Mouse (Mus musculus) hindbrain, embryonic 10.5 days (tissue): ENCODE measurements around the gene Rasgrp2. TPM values are rescaled to one million over a fixed set of nuclear protein-coding genes. Genes with fewer than 3 reads are reported as not detected.
A peak's percentile ranks its signal among the peaks of the same experiment; 100 is the strongest.

ENCODE experiments used
- DNase-seq: peaks from one replicate; pipeline ENCODE4 v3.0.0-alpha.2; 2017; ENCODE audit warnings: low spot score
- H3K27ac ChIP-seq: fragments of 300-500 bp; sonication (generic); 2 replicates; pipeline ENCODE4 v1.5.1; 2016; ENCODE audit warnings: mild to moderate bottlenecking, moderate library complexity
- H3K27me3 ChIP-seq: fragments of 300-500 bp; sonication (generic); 2 replicates; pipeline ENCODE4 v1.6.1; 2016; ENCODE audit warnings: mild to moderate bottlenecking; ENCODE audit not compliant: poor library complexity, insufficient read depth, severe bottlenecking
- H3K36me3 ChIP-seq: fragments of 300-500 bp; sonication (generic); 2 replicates; pipeline ENCODE4 v1.6.1; 2016; ENCODE audit warnings: mild to moderate bottlenecking, moderate library complexity
- H3K4me1 ChIP-seq: fragments of 300-500 bp; sonication (generic); replicated peaks from 2 replicates; pipeline ENCODE4 v1.6.1; 2016; ENCODE audit warnings: mild to moderate bottlenecking
- H3K4me3 ChIP-seq: fragments of 300-500 bp; sonication (generic); 2 replicates; pipeline ENCODE4 v1.5.1; 2016; ENCODE audit warnings: mild to moderate bottlenecking, moderate library complexity
- H3K9me3 ChIP-seq: fragments of 300-500 bp; sonication (generic); 2 replicates; pipeline ENCODE4 v1.6.1; 2016; ENCODE audit warnings: mild to moderate bottlenecking, moderate library complexity
- WGBS: fragments of 180-500 bp; shearing (Covaris S2); methylation state at CpG from one replicate; pipeline ENCODE4 v1.1.7; 2016; 5-methylcytosine and 5-hydroxymethylcytosine counted together
- polyA plus RNA-seq: library from polyadenylated mRNA; unstranded; fragments of >200 nt; fragmentation: Nextera tagmentation; extraction: Ambion mirVana; gene quantifications from 2 replicates; pipeline ENCODE4 v1.2.1, GENCODE M21; 2016

Rasgrp2 gene
- polyA plus RNA-seq, 1 experiment from 2014 or later, result 20.7 TPM

DNA sequence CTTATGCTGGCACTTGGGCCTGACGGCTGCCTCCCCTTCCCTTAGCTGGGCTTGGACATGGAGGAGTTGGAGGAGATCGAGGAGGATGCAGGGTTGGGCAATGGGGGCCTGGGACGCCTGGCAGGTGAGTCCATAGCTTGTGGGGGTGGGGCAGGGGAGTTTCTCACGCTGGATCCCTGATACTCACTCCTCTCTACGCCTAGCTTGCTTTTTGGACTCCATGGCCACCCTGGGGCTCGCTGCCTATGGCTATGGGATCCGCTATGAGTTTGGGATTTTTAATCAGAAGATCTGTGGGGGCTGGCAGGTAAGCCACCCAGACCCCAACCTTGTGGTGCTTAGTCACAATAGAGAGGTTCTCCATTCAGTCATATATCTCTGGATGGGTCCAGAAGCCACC lies 13.3 kb upstream of the Rasgrp2 start:
- WGBS, result 82% methylated on average over 7 of the region's 7 CpGs
- Histone ChIP-seq H3K4me1 (peaks cover 60% of the 10 kb centered on the region), H3K4me3 (no peak overlapping the region), H3K9me3 (no peaks in the 10 kb centered on the region), H3K36me3 (peaks cover 5% of the 10 kb centered on the region; the same call in 1 of the 2 replicates), H3K27ac (0 out of 2 replicates have a peak overlapping the region, but pooled peaks have one; percentile 16), H3K27me3 (peaks cover 33% of the 10 kb centered on the region; the same call in 1 of the 2 replicates)
- no peak for DNase-seq

- 0 out of 2 replicates have a peak, but pooled peaks cover under 1% of the 10 kb centered on the region for H3K36me3 ChIP-seq
- H3K27ac ChIP-seq, result 0 out of 2 replicates have a peak overlapping the region, but pooled peaks have one; percentile 16
- peaks cover 60% of the 10 kb centered on the region for H3K4me1 ChIP-seq
- no peak overlapping the region for H3K4me3 ChIP-seq
- no peak for DNase-seq
- peaks cover 33% of the 10 kb centered on the region; the same call in 1 of the 2 replicates for H3K27me3 ChIP-seq
- 64% methylated on average over 9 of the region's 9 CpGs for WGBS
- H3K9me3 ChIP-seq, result no peaks in the 10 kb centered on the region
Measured at GRCm38 (mm10) chr19:6386234-6386633, 12.9 kb upstream of the Rasgrp2 start.

- WGBS, result 88% methylated on average over 13 of the region's 13 CpGs
- H3K27me3 ChIP-seq, result peaks cover 33% of the 10 kb centered on the region; the same call in 1 of the 2 replicates
- DNase-seq, result no peak
- peaks cover 5% of the 10 kb centered on the region; the same call in 1 of the 2 replicates for H3K36me3 ChIP-seq
- H3K27ac ChIP-seq, result no peak overlapping the region
- peaks cover 56% of the 10 kb centered on the region for H3K4me1 ChIP-seq
- no peak overlapping the region for H3K4me3 ChIP-seq
- H3K9me3 ChIP-seq, result no peaks in the 10 kb centered on the region
Measured at GRCm38 (mm10) chr19:6388006-6388405, 11.1 kb upstream of the Rasgrp2 start.

DNA sequence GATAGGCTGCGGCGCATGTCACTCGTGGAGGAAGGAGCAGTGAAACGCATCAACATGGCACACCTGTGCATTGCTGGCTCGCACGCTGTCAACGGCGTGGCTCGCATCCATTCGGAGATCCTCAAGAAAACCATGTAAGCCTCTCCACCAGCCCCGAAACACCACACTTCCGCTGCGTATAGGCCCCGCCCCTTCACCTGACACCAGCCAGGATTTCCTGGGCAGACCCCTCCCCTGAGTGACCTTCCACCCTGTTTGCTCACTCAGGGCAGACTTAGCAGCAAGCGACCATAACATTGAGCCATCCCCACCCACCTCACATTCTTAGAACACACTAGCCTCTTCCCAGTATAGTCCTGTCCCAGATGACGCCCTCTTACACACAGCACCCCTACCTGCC lies 9.3 kb upstream of the Rasgrp2 start:
- H3K4me1 ChIP-seq, result peaks cover 39% of the 10 kb centered on the region
- H3K9me3 ChIP-seq, result no peaks in the 10 kb centered on the region
- WGBS, result 4% methylated on average over 16 of the region's 16 CpGs
- H3K27me3 ChIP-seq, result peaks cover 33% of the 10 kb centered on the region; the same call in 1 of the 2 replicates
- DNase-seq, result no peak
- peaks cover 5% of the 10 kb centered on the region; the same call in 1 of the 2 replicates for H3K36me3 ChIP-seq
- peak overlapping the region; percentile 46 for H3K4me3 ChIP-seq
- no peak overlapping the region for H3K27ac ChIP-seq

- no peak for DNase-seq
- WGBS, result 62% methylated on average over 6 of the region's 6 CpGs
- no peaks in the 10 kb centered on the region for H3K9me3 ChIP-seq
- no peak overlapping the region for H3K27ac ChIP-seq
- peaks cover 5% of the 10 kb centered on the region; the same call in 1 of the 2 replicates for H3K36me3 ChIP-seq
- H3K4me3 ChIP-seq, result no peak overlapping the region
- H3K27me3 ChIP-seq, result peaks cover 33% of the 10 kb centered on the region; the same call in 1 of the 2 replicates
- peaks cover 34% of the 10 kb centered on the region for H3K4me1 ChIP-seq
Measured at GRCm38 (mm10) chr19:6390251-6390650, 8.9 kb upstream of the Rasgrp2 start.

GRCm38 (mm10) chr19:6392743-6393393 lies 6.3 kb upstream of the Rasgrp2 start:
- Histone ChIP-seq H3K36me3 (peaks cover 5% of the 10 kb centered on the region; the same call in 1 of the 2 replicates), H3K27me3 (peaks cover 37% of the 10 kb centered on the region), H3K4me1 (peaks cover 21% of the 10 kb centered on the region), H3K9me3 (no peaks in the 10 kb centered on the region), H3K27ac (no peak overlapping the region), H3K4me3 (no peak overlapping the region)
- WGBS, result 94% methylated on average over 14 of the region's 14 CpGs
- DNase-seq, result no peak

GRCm38 (mm10) chr19:6393637-6394036 lies 5.5 kb upstream of the Rasgrp2 start:
- H3K9me3 ChIP-seq, result no peaks in the 10 kb centered on the region
- 90% methylated on average over 16 of the region's 16 CpGs for WGBS
- no peak overlapping the region for H3K4me3 ChIP-seq
- no peak overlapping the region for H3K27ac ChIP-seq
- peaks cover 29% of the 10 kb centered on the region for H3K4me1 ChIP-seq
- peaks cover 37% of the 10 kb centered on the region for H3K27me3 ChIP-seq
- no peak for DNase-seq
- peaks cover 5% of the 10 kb centered on the region; the same call in 1 of the 2 replicates for H3K36me3 ChIP-seq

DNA sequence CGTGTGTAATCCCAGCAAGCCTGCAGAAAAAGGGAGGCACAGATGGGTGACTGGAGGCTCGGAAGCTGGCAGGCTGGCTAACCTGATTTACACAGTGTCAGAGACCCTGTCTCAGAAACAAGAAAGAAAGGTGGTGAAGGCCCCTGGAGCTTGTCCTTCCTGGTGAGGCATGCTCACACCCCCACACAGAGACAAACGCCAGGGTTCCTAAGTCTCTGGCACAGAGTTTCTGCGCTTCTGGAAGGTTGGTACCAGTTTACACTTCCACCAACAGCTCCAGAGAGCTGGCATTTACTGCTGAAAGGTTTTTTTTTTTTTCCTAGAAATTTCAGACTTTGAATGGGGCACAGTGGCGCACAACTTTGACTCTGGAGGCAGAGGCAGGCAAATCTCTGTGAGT lies 2.9 kb upstream of the Rasgrp2 start:
- Histone ChIP-seq H3K36me3 (peaks cover 5% of the 10 kb centered on the region; the same call in 1 of the 2 replicates), H3K27ac (no peak overlapping the region), H3K4me3 (no peak overlapping the region), H3K9me3 (no peaks in the 10 kb centered on the region), H3K27me3 (peaks cover 50% of the 10 kb centered on the region), H3K4me1 (peaks cover 36% of the 10 kb centered on the region)
- WGBS, result 90% methylated on average over 5 of the region's 5 CpGs
- DNase-seq, result no peak

DNA sequence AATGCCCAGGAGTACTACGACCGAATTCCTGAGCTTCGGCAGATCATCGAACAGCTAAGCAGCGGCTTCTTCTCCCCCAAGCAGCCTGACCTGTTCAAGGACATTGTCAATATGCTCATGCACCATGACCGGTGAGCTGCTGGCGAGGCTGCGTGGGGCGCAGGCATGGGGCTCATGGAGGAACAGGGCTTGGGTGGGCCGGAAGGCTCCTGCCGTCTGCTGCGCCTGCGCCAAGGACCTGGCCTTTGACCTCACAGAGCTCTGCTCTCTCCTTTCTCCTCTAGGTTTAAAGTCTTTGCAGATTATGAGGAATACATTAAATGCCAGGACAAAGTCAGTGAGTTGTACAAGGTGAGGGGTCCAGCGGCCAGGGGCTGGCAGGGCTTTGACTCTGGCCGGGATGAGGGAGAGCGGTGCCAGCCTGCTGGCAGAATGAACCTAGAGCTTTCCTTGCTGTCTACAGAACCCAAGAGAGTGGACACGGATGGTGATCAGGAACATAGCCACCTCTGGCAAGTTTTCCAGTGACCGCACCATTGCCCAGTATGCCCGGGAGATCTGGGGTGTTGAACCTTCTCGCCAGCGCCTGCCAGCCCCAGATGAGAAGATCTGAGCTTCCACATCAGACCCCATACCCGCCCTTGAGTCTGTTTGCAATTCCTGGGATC lies 1.4 kb upstream of the Rasgrp2 start:
- Histone ChIP-seq H3K36me3 (peaks cover 3% of the 10 kb centered on the region; the same call in 1 of the 2 replicates), H3K9me3 (no peaks in the 10 kb centered on the region), H3K27me3 (peaks cover 65% of the 10 kb centered on the region), H3K4me1 (peaks cover 51% of the 10 kb centered on the region), H3K27ac (no peak overlapping the region), H3K4me3 (no peak overlapping the region)
- no peak for DNase-seq
- WGBS, result 82% methylated on average over 22 of the region's 22 CpGs

DNA sequence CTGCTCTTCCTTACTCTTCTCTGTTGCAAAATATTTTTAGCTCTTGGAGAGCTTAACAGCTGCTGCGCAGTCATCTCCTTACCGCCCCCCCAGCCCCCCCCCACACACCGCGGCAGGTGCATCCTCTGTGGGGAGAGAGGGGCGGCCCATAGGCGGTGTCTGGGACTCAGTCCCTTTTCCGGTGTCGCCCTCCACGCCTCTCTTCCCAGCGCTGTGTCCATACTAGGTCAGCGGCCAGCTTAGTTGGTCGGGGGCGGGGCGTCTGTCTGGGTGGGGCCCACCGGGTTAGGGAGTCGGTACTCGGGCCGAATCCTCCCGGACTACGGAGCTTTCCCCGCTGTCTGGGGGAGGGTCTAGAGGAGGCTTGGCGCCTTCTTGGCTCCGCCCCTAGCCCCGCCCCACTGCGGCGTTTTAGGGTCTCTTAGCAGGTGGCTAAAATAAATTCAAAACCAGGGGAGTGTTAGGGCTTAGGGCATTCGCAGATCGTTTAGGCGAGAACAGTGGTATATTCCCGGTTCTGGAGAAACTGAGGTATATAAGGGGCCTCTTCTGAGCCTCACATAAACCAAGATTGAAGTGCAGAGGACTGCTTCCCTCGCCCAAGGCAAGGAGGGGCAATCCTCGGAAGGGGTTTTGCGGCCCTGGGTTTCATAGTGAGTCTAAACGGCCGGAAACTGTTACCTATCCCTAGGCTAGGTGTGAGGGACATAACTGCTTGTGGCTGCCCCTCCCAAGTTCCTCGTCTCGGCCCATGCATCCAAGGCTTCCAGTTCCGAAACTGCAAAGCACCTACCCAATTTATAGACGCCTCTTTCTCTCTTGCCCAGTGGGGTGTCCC lies 474 bp upstream of the Rasgrp2 start:
- Histone ChIP-seq H3K36me3 (no peaks in the 10 kb centered on the region), H3K4me3 (peak overlapping the region; percentile 79), H3K27ac (peak overlapping the region; percentile 86), H3K9me3 (no peaks in the 10 kb centered on the region), H3K27me3 (peaks cover 74% of the 10 kb centered on the region), H3K4me1 (peaks cover 60% of the 10 kb centered on the region)
- DNase-seq, result peak; percentile 57
- WGBS, result 1% methylated on average over 39 of the region's 39 CpGs

- H3K27me3 ChIP-seq, result peaks cover 88% of the 10 kb centered on the region
- peak overlapping the region; percentile 86 for H3K27ac ChIP-seq
- H3K9me3 ChIP-seq, result no peaks in the 10 kb centered on the region
- H3K4me1 ChIP-seq, result peaks cover 74% of the 10 kb centered on the region
- 3% methylated on average over 29 of the region's 29 CpGs for WGBS
- no peaks in the 10 kb centered on the region for H3K36me3 ChIP-seq
- H3K4me3 ChIP-seq, result peak overlapping the region; percentile 79
- no peak for DNase-seq
Measured at GRCm38 (mm10) chr19:6400096-6401086, 1.3 kb downstream of the Rasgrp2 start.
